Mouse (Mus musculus): ENCODE results near the gene Arsg.

Gene Arsg

DNA sequence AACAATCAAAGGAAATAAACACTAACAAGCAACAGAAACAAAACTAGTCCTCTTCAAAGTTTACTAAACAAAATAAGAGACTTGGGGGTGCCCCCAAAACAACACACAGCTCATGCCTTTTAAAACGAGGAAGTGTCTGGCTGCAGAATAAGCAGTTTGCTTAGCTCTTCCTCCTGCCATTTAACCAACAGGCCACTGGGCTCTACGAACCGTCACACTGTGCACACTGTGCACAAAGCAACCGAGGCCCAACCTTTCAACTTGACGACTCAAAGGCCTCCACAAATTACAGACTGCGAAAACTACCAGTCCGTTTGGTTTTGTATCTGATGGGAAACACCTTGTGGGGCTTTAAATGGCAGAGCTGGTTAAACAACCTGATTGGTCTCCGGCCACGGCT lies 3.0 kb upstream of the Arsg start:
- DNase-seq (ENCODE audit: low spot score in 2 of 2): peak; percentile 55 to 56

DNA sequence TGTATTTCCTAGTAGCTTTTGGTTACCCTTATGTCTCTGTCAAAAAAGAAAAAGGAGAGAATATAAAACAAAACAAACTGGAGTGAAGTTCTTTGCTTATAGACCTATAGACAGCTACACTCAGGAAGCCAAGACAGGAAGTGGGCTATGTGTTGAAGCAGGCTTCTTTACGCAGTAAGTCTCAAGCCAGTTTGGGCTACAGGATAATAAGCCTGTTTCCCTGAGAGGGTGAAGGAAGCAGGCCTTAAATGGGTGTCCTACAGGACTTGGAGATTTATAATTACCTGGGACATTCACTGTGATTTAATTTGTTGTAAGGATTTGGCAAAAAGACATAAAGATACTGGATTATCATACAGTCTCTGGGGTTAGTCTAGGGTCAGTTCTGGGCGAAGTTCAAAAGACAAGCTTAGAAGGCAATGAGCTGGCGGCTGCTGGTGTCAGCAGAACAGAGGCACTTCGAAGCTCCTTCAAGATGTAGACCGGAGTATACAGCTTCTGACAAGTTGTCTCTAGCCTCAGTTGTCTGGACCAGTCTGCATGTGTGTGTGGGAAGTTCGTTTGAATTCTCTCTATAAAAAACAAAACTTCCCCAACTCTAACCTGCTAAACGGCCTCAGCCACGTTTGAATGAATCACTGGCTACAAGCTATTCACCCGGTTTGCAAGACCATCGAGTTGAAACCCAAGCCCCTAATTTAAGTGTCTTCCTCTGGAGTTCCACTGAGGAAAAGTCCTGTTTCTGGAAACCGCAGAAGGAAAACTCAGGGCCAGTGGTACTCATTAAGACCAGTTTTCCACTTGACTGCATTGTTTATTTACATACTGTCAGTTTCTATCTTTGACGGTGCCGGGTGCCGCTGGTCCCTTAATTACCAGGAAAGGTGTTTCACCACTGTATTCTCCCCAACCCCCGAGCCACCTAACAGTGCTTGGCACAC lies 2.0 kb upstream of the Arsg start:
- DNase-seq (ENCODE audit: low spot score in 2 of 2): peak; percentile 52 to 54

GRCm38 (mm10) chr11:109472171-109472691 lies 943 bp upstream of the Arsg start:
- DNase-seq (ENCODE audit: low spot score in 2 of 2): peak; percentile 74 to 82

DNA sequence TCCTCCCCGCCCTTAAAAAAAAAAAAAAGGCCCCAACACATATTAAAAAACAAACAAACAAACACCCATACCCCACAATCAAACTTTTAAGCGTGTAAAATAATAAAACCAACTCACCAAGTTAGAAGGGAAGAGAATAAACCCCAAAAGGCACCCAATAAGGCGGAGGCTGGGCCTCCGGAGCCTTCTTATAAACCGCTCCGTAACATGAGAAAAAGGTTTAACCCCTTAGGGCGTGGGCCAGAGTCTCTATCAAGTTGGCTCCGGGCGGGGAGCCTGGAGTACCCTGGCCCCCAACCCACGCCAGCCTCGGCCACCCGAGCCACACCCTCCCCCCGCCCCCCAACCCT lies 378 bp upstream of the Arsg start:
- no peak for DNase-seq (ENCODE audit: low spot score in 2 of 2)

DNA sequence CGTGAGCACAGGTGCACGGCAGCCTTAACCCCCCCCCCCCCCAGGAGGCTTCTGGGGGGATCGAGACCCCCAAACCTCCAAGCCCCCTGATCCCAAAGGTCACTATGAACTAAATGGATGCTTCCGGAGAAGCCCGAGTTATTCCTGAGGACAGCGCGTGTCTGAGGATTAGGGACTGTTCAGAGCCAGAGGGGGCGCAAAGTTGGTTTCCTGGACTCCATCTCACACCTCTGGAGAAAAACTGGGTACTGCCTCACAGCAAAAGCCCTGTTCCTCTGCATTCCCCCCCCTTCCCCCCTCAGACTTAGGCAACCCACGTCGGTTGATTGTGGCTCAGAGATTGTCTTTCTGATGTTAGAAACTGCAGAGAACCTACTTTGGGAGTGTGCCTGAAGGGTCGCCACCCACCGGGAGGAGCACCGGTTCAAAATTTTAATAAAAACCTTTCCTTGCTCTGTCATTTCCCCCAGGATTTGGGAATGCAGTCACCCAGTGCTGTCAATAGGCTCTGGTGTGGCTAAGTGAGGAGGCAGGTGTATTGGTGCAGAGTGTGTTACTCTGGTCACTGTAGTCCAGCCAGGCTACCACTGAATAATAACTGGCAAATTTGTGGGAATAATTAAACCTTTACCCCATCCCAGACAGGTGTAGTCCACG lies 1.0 kb downstream of the Arsg start:
- DNase-seq (ENCODE audit: low spot score in 2 of 2): peak in 1 of 2 experiments; percentile 38

DNA sequence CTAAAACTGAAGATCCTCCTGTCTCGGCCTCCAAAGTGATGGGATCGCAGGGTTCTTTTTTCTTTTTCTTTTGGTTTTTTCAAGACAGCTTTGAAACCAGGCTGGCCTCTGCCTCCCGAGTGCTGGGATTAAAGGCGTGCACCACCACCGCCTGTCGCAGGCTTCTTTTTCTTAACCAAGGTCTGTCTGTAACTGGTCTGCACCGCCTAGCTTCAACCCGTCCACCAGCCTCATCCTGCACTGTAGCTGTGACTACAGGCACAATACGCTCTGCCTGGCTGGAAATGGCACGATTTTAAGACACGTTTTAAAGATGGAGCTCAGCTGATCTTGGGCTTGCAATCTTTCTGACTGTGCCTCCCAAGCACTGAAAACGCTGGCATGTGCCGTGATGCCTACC lies 1.7 kb downstream of the Arsg start:
- DNase-seq (ENCODE audit: low spot score in 2 of 2): no peak

GRCm38 (mm10) chr11:109475717-109476116 lies 2.5 kb downstream of the Arsg start:
- no peak for DNase-seq (ENCODE audit: low spot score in 2 of 2)

- DNase-seq (ENCODE audit: low spot score in 2 of 2): no peak
Measured at GRCm38 (mm10) chr11:109476241-109476640, 3.1 kb downstream of the Arsg start.

DNA sequence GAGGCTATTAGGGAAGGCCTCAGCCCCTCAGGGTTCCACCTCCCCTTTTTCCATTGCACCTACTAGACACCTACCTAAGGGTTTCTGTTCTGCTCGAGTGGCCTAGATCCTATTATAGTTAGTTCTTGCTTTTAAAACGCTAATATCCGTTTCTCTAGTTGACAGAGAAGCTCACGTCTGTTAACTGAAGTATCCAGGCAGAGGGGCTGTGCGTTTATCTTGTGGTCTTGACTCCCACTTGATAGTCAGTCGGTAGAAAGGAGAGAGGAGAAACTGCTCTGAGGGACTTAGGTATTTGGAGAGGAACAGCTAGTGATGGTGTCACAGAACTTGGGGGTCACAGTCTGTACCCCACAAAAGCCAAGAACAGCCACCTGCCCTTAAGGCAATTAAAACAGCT lies 3.5 kb downstream of the Arsg start:
- no peak for DNase-seq (ENCODE audit: low spot score in 2 of 2)

DNA sequence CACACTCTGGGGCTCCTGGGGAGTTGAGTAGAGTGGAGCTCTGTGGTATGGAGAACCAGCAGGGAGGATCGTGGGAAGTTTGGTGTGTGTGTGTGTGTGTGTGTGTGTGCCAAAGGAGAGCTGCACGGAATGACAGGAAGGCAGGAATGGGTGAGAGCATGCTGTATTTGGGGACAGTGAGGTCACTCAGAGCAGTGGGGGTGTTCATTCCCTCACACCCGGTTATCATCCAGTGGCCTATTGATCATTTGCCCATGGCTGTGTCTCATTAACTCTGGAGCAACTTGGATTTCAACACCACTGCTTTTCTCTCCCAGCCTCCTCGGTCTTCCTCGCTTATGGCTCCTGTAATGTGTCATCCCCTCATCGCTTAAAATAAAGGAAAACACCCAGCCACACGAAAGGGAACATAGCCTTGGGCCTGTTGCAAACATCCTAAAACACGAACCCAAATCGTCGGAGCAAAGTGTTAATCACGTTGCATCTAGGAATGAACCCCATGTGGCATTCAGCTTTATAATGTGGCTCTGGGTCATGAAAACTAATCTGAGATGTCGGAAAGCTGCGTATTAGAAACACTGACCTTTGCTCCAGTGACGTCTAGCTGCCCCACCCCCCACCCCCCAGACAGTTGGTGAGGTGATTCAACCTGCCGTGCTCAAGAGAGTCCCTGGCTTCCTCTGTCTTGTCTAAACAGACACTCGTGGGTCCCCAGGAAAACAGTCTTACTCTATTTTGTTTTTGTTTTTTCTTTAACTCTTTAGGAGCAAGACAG lies 4.6 kb downstream of the Arsg start:
- DNase-seq (ENCODE audit: low spot score in 2 of 2): no peak

DNA sequence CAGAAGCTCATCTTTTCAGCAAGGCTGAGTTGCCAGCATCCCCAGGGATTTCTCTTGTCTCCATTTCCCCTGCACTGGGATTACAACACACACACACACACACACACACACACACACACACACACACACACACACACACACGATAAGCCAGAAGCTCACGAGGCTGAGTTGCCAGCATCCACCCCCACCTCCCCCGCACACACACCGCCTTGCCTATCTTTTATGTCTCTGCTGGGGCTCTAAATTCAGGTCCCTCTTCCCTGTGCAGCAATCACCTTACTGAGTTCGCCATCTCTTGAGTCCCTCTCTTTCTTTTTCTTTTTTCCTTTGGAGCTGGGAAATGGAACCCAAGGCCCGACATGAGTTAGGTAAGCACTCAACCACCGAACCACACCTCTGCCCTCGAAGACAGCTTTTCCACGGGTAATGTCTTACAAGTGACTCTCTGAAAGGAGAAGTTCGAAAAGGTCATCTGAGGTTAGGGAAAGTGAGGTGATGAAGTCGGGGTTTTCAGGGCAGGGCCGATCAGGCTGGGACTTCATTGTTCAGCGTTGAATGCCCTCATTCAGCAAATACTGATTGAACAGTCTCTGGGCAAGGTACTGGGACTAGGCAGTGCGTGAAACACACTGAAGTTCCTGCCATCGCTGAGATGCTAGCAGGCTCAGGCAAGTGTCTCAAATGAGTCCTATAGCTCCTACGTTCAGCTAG lies 6.6 kb downstream of the Arsg start:
- DNase-seq (ENCODE audit: low spot score in 2 of 2): peak in 1 of 2 experiments; percentile 8

DNA sequence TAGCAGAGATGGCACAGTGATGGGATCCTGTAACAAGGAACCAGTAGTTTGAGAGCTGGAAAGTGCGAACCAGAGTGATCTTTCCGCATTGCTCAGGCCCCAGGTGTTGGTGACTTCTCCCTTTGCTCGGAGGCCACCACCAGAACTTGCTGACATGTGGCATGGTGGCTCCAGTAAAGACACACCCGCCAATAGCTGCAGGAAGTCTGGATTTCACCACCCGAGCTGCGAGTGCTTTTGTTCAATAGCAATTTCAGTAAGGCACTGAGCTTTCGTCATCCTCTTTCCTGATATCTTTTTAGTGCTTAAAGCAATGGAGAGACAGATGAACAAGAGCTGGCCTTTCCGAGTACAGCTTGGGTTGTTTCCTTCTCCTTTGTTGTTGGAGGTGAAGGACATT lies 7.3 kb downstream of the Arsg start:
- no peak for DNase-seq (ENCODE audit: low spot score in 2 of 2)

GRCm38 (mm10) chr11:109485398-109486045 lies 12.3 kb downstream of the Arsg start:
- DNase-seq (ENCODE audit: low spot score in 2 of 2): peak in 1 of 2 experiments; percentile 55

GRCm38 (mm10) chr11:109487111-109487510 lies 13.9 kb downstream of the Arsg start:
- DNase-seq (ENCODE audit: low spot score in 2 of 2): no peak

- no peak for DNase-seq (ENCODE audit: low spot score in 2 of 2)
Measured at GRCm38 (mm10) chr11:109487991-109488684, 15.0 kb downstream of the Arsg start.

DNA sequence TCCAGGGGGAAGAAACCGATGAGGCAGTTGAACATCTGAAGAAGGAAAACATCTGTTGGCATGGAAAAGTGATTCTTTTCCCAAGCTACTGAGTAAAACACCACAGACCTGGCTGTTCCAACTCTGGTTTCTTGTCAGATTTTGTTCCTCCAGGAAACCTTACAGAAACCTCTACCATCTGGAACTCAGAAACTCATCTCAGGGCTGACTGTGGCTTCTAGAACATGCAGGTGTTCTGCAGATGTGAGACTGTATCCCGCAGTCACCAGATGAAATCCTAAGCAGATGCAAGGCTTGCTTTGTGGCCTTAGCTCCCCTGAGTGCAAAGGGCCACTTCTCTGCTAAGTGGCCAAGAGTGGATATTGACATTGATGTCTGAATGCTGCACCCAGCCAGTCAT lies 16.6 kb downstream of the Arsg start:
- DNase-seq (ENCODE audit: low spot score in 2 of 2): no peak

GRCm38 (mm10) chr11:109491844-109492243 lies 18.7 kb downstream of the Arsg start:
- DNase-seq (ENCODE audit: low spot score in 2 of 2): no peak

DNA sequence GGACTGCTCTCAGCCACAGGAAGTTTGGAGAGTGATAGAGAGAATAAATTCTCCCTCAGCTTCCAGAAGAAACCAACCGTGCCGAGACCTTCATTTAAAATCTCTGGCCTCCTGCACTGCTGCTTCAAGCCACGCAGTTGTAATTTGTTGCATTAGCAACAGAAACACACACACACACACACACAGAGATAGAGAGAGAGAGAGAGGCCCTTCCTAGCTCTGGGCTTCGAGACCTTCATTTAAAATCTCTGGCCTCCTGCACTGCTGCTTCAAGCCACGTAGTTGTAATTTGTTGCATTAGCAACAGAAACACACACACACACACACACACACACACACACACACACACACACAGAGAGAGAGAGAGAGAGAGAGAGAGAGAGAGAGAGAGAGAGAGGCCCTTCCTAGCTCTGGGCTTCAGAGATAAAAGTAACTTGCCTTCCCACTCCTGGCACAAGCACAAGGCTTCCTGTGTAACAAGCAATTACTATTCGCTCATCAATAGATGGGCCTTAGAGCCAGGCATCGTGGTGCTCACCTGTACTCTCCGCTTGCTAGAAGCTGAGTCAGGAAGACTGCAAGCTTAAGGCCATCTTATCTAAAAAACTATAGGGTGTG lies 19.8 kb downstream of the Arsg start:
- DNase-seq (ENCODE audit: low spot score in 2 of 2): peak in 1 of 2 experiments; percentile 35

DNA sequence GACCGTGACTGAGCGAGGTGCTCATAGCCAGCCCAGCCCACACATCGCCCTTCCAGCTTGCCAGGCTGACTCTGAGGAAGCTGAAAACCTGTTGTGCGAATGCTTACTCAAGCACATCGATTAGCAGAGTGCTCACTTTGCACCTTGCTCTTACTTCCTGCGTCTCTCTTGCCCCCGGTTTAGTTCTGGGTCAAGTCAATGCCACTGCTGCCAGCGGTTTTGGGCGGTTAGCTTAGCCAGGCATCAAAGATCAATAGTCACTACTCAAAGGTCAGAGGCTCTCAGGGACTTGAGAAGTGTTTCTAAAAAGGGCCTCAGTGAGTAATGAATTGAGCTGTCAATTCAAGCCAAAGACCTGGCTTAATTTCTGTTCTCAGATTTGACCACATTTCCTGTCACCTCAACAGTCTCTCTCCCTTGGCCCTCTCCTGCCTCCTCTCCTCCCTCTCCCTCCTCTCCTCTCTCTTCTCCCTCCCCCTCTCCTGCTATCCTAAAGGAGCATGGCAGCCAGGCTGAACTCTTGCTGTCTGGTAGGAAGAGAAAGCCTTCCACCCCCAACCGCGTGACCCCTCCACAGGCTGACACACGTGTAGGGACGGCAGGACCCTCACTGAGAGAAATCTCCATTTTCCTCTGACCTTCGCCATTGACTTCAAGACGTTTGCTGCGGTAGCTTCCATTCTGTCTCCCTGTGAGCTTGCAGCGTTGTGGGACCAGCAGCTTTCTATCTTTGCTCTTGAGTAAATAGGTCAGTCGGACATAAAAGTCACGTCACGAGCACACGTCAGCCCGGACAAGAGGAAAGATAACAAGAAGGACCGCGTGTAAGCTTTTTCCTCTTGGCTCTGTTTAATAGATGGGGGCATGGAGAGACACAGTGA lies 22.0 kb downstream of the Arsg start:
- DNase-seq (ENCODE audit: low spot score in 2 of 2): peak; percentile 38 to 52

Measured in spleen, postnatal 10 days (tissue).